Mouse (Mus musculus) MEL (cell line): ENCODE measurements at regions not wholly inside any gene's neighbourhood (a gene's known extent, or its start where the extent isn't known, plus 50 kb on each side); places are given as distances from the start of the nearest gene placed in this dataset.

ENCODE experiments used
- BHLHE40 ChIP-seq: IDR thresholded peaks from 2 replicates; pipeline ENCODE4 v1.6.1; 2012; ENCODE audit warnings: low read depth, mild to moderate bottlenecking, inconsistent platforms, low read length, improper control_type of control experiment, borderline replicate concordance
- CHD1 ChIP-seq: IDR thresholded peaks from 2 replicates; pipeline ENCODE4 v1.6.1; 2012; ENCODE audit warnings: low read depth, mild to moderate bottlenecking, inconsistent platforms, low read length, improper control_type of control experiment
- CTCF ChIP-seq, 3 experiments: IDR thresholded peaks in 2 of 3; conservative IDR thresholded peaks in 1 of 3; 2 replicates each; pipeline ENCODE4 v1.5.1; 2011 to 2012; ENCODE audit warnings: low read length in 3 of 3, low read depth in 2 of 3, mild to moderate bottlenecking in 2 of 3, improper control_type of control experiment in 1 of 3, inconsistent platforms in 1 of 3, mixed read lengths in 1 of 3, moderate library complexity in 1 of 3; ENCODE audit not compliant: control insufficient read depth in 1 of 3, insufficient read depth in 1 of 3, poor library complexity in 1 of 3, severe bottlenecking in 1 of 3
- ELF1 ChIP-seq: IDR thresholded peaks from 2 replicates; pipeline ENCODE4 v1.6.1; 2014; ENCODE audit warnings: low read depth, mild to moderate bottlenecking, inconsistent platforms, low read length, improper control_type of control experiment, moderate library complexity
- GABPA ChIP-seq: IDR thresholded peaks from 2 replicates; pipeline ENCODE4 v1.6.1; 2012; ENCODE audit warnings: low read depth, mild to moderate bottlenecking, inconsistent platforms, low read length, improper control_type of control experiment, moderate library complexity
- KAT2A ChIP-seq: conservative IDR thresholded peaks from 2 replicates; pipeline ENCODE4 v1.6.1; 2012; ENCODE audit warnings: low read depth, low read length, improper control_type of control experiment, inconsistent platforms
- MAX ChIP-seq: IDR thresholded peaks from 2 replicates; pipeline ENCODE4 v1.6.1; 2011; ENCODE audit warnings: low read length, improper control_type of control experiment
- MYB ChIP-seq: IDR thresholded peaks from 2 replicates; pipeline ENCODE4 v1.6.1; 2011; ENCODE audit warnings: mild to moderate bottlenecking, low read depth, low read length, improper control_type of control experiment
- MYC ChIP-seq: IDR thresholded peaks from 2 replicates; pipeline ENCODE4 v1.6.1; 2011; ENCODE audit warnings: low read depth, mild to moderate bottlenecking, low read length, improper control_type of control experiment, moderate library complexity
- POLR2A ChIP-seq, 2 experiments: IDR thresholded peaks; 2 replicates each; pipeline ENCODE4 v1.6.1; 2011 to 2012; ENCODE audit warnings: low read length in 2 of 2, mild to moderate bottlenecking in 2 of 2, control low read depth in 1 of 2, improper control_type of control experiment in 1 of 2, low read depth in 1 of 2, moderate library complexity in 1 of 2; ENCODE audit not compliant: control insufficient read depth in 1 of 2, insufficient read depth in 1 of 2, poor library complexity in 1 of 2
- RAD21 ChIP-seq: IDR thresholded peaks from 2 replicates; pipeline ENCODE4 v1.6.1; 2011; ENCODE audit warnings: mild to moderate bottlenecking, low read depth, low read length, improper control_type of control experiment

- TF ChIP-seq MYC (no peak), MAX (no peak), CTCF (IDR thresholded peaks at IDR 0.05 in 2 of 3, conservative IDR thresholded peaks at IDR 0.05 in 1 of 3; ENCODE audit: control insufficient read depth in 1 of 3, insufficient read depth in 1 of 3, low read depth in 2 of 3, low read length in 3 of 3, poor library complexity in 1 of 3, severe bottlenecking in 1 of 3) (no peak), GABPA (no peak), POLR2A (IDR thresholded peaks at IDR 0.05; ENCODE audit: control insufficient read depth in 1 of 2, insufficient read depth in 1 of 2, low read depth in 1 of 2, low read length in 2 of 2, poor library complexity in 1 of 2) (no peak), BHLHE40 (no peak), CHD1 (no peak), ELF1 (no peak), KAT2A (no peak), MYB (no peak), RAD21 (no peak)
These were observed 343.6 kb upstream of the Fam19a5 start for GRCm38 (mm10) chr15:87200282-87201048.
